Mouse (Mus musculus): ENCODE results near the gene Tymp. TPM values are rescaled to one million over a fixed set of nuclear protein-coding genes. Genes with fewer than 3 reads are reported as not detected.

Tymp gene
- total RNA-seq, 2 experiments from 2014 or later: 0.38 to 0.50 TPM

DNA sequence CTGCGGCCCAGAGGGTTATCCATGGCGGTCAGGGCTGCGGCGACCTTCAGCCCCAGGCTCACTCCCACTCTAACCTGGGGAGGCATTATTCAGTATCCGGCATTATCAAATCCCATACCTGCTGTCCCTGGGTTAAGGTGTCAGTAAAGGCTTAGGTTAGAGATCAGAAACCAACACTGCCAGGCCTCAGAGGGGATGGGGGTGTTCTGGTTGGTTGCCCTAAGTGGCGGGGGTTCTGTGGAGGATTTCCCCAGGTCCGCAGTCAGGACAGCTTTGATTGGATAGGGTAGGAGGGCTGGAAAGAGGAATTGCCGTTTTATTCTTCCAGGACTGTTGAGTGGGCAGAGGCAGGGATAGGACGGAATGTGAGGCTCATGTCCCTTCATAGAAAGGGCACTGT lies 2.5 kb downstream of the Tymp start:
- no peak for DNase-seq

- peak; percentile 98 for DNase-seq
Measured at GRCm38 (mm10) chr15:89373762-89374248, 3.0 kb downstream of the Tymp start, which contains the start of gene Sco2. Sco2 (minus strand) TSS chr15:89373846.

- peak; percentile 88 for DNase-seq
Measured at GRCm38 (mm10) chr15:89373027-89373761, 3.6 kb downstream of the Tymp start.

GRCm38 (mm10) chr15:89372536-89372935 lies 4.3 kb downstream of the Tymp start:
- DNase-seq: no peak

DNA sequence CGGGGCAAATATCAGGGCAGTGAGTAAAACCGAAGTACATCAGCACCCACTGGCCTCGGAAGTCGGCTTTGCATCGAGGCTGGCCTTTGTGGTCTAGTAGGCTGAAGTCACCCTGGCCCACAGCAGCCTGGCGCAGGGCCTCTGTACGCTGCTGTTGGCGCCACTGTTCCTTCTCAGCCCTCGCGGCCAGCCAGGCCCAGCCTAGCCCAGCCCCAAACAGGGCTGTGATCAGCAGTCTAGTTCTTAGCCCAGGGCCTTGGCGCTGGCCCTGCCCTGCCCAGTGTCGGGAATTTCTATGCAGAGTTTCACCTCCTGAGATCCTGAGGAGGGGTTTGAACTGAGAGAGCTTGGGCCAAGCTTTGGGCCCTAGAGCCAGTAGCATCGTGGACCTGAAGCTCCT lies 4.8 kb downstream of the Tymp start:
- DNase-seq: no peak

DNA sequence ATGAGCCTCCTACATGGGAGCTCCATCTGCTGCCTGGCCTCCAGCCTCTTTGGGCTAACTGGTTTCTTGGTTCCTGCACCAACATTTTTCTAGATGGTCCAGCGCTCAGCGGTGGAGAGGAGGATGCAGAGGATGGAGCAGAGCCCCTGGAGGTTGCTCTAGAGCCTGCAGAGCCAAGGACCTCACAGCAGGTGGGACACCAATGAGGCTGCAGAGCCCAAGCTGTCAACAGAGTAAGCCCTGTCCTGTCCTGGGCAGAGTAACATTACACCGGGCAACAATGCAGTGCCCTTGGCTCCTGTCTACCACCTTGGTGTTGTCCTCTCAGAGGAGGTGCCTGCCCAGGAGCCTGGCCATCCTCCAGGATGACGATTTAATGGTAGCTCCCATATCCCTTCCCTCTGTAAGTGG lies 11.7 kb downstream of the Tymp start:
- DNase-seq: no peak

DNA sequence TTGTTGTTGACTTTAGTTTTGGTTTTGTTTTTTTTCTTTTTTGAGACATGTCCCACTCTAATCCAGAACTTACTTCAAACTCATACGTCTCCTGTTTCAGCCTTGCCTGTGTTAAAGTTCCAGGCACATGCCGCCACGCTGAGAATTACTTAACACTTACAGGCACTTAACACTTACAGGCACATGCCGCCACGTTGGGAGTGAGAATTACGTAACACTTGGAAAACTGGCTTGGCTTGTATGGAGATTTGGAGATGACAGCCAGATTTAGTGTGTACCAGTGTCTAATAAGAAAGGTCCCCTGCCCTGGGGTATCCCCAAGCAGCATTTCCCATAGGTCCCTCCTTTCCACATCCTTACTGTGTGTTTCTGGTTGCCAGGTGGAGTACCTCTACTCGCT lies 13.8 kb downstream of the Tymp start:
- DNase-seq: no peak

GRCm38 (mm10) chr15:89358784-89359183 lies 18.1 kb downstream of the Tymp start:
- no peak for DNase-seq

- peak; percentile 68 for DNase-seq
Measured at GRCm38 (mm10) chr15:89356372-89356771, 20.5 kb downstream of the Tymp start.

GRCm38 (mm10) chr15:89355241-89356187 lies 21.3 kb downstream of the Tymp start, which contains the start of the genes Lmf2 and Ncaph2:
Lmf2 (minus strand) TSS chr15:89355659.
Ncaph2 (plus strand) TSS chr15:89355719.
- peak; percentile 97 for DNase-seq

DNA sequence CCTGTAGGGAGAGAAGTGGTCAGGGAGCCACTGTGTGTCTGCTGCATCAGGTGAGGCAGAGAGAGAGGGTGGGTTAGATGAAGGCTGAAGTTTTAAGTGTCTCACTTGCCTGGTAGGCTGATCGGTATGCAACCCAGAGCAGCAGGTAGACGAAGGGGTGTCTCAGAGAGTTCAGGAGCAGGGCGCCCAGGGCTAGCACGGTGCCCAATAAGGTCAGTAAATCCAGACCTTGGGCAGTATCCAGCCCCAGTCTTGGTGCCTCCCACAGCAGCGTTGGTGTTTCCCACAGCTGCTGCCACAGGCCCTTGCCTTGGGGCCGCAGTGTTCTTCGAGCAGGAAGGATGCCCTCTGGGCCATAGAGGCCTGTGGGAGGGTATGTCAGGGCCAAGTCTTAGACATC lies 22.4 kb downstream of the Tymp start:
- peak; percentile 12 for DNase-seq

DNA sequence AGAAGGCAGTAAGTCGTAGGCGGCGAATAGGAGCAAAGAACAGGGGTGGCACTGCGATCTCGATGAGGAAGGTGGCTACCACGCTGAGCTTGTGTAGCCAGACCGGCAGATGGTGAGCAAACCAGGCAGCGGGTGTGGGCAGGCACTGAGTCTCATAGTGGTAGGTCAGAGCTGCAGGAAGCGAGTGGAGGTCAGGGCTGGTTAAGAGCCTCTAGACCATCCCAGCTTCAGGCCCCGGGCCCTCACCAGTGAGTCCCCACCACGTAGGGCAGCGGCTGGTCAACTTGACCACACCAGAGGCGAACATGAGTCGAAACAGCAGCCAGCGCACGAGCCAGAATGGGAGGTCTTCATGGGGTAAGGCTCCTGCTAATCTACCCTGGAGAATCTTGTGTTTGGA lies 23.0 kb downstream of the Tymp start:
- DNase-seq: no peak

- no peak for DNase-seq
Measured at GRCm38 (mm10) chr15:89352795-89353194, 24.0 kb downstream of the Tymp start.

DNA sequence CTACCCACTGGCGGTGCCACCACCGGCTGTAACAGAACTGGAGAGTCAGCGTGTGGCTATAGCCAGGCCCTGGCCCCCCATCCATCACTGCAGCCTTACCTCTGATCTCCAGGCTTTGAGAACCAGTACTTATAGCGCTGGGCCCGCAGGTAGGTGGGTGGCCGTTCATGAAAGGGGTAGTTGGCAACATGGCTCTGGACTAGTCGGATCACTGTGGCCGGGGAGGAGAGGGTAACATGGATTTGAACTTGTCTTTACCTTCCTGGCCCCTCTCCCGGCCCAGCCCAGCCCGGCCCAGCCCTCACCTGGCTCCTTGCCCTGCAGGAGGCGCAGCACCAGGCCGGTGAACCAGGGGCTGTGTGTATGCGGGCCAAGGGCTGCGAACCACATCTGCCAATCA lies 24.8 kb downstream of the Tymp start:
- DNase-seq: no peak

DNA sequence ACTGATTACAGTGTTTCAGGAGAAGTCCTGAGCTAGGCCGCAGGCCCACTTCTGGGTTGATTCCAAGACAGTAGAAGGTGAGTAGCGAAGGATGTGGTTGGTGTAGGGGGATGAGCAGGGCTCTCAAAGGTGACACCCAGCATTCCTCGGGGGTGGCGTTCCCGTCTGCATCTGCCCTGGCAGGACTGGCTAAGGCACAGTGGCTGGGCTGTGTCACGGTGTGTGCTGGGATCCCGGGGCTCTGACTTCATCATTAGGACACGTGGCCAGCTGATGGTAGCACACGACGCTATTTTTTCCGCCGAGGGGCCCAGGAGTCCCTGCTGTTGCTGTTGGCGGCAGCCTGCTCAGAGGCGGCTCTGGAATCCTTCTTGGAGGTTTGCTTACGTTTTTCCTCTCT lies 25.5 kb downstream of the Tymp start:
- DNase-seq: no peak

GRCm38 (mm10) chr15:89350447-89350846 lies 26.4 kb downstream of the Tymp start:
- no peak for DNase-seq

DNA sequence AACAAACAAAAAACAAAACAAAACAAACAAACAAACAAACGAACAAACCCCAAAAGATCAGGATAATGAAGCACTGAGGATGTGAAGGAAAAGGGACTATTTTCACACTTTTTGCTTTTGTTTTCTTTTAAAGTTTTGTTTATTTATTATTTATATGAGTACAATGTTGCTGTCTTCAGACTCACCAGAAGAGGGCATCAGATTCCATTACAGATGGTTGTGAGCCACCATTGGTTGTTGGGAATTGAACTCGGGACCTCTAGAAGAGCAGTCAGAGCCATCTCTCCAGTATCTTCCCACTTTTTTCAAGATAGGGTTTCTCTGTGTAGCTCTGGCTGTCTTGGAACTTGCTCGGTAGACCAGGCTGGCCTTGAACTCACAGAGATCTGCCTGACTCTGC lies 33.5 kb downstream of the Tymp start:
- no peak for DNase-seq

- DNase-seq: no peak
Measured at GRCm38 (mm10) chr15:89341678-89342077, 35.2 kb downstream of the Tymp start.

DNA sequence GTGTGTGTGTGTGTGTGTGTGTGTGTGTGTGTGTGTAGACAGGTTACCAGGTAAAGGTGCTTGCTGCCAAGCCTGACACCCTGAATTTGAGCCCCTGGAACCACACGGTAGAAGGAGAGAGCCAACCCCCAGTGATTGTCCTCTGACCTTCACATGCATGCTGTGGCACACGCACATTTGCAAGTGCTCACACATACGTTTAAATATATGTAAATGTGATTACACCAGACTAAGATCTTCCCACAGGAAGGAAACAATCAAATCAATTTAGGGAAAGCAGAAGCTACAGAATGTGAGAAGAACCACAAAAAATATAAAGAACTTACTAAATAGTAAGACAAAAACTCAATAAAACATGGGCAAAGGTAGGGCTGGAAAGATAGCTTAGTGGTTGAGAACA lies 36.7 kb downstream of the Tymp start:
- DNase-seq: no peak

GRCm38 (mm10) chr15:89339696-89340095 lies 37.1 kb downstream of the Tymp start:
- DNase-seq: no peak

- DNase-seq: no peak
Measured at GRCm38 (mm10) chr15:89336422-89336821, 40.4 kb downstream of the Tymp start.

DNA sequence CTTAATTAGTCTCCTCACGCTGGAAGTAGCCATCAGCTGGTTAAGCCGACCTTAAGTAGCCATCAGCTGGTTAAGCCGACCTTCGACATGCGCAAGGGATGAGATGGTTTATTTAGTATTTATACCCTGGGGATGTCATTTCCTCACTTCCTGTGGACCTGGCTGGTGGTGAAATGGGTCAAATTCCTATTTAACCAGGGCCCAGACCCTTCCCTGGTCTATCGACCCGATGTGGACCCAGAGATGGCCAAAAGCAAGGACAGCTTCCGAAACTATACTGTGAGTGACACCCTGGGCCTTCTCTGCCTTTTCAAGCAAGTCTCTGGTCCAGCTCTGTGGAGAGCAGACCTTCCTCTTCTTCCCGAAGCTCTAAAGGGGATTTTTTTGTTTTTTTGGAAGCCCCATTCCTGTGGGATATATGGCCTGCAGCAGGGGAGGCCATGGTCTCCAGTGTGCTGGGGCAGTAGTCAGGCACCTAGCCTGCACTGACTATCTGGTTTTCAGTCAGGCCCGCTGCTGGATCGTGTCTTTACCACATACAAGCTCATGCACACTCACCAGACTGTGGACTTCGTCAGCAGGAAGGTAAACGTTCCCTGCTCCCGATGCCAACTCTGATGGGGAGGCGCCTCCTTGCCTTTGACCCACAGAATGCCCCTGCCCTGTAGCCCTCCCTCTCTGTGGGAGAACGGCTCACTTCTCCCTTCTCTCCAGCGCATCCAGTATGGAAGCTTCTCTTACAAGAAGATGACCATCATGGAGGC lies 41.9 kb downstream of the Tymp start:
- no peak for DNase-seq

All from gastrocnemius, postnatal 10 days (tissue).